Mouse (Mus musculus): ENCODE data around the gene Epo. TPM values are rescaled to one million over a fixed set of nuclear protein-coding genes. Genes with fewer than 3 reads are reported as not detected.

Gene Epo
- polyA plus RNA-seq, 1 experiment from 2014 or later: not detected

DNA sequence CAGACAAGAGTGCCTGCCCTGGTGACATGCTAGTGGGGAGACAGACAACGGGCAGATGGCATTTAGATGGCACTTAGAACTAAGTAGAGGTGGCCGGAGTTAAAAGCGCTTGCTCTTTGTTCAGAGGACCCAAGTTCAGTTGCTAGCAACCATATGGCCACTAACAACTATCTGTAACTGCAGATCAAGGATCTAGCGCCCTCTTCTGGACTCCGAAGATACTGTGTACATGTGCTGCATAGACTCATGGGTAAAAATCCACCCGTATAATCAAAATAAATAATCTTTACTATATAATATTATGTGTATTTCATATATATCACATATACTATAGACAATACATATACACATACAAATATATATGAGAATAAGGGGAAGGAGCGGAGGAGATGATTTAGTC lies 45.4 kb downstream of the Epo start:
- H3K36me3 ChIP-seq (ENCODE audit: control insufficient read depth, insufficient read depth, low read length): no peaks in the 10 kb centered on the region
- no peak overlapping the region for H3K27ac ChIP-seq (replicated peaks in 1 of 2; ENCODE audit: control insufficient read depth in 1 of 2, insufficient read depth in 1 of 2, low read depth in 2 of 2, low read length in 2 of 2)
- no peak for ATAC-seq (ENCODE audit: insufficient number of reproducible peaks, insufficient read depth, low FRiP score, low read depth)
- 80% methylated on average over 7 of the region's 7 CpGs for WGBS
- no peaks in the 10 kb centered on the region for H3K9me3 ChIP-seq (ENCODE audit: control insufficient read depth, low read length)
- H3K4me2 ChIP-seq (ENCODE audit: low read length): no peak overlapping the region
- peaks cover 44% of the 10 kb centered on the region for H3K27me3 ChIP-seq (ENCODE audit: control insufficient read depth, insufficient read depth, low read length)
- no peak overlapping the region for H3K4me3 ChIP-seq (ENCODE audit: control insufficient read depth in 1 of 2, insufficient read depth in 1 of 2, low read depth in 1 of 2, low read length in 2 of 2)
- H3K9ac ChIP-seq (ENCODE audit: low read length): no peak overlapping the region
- H3K4me1 ChIP-seq (ENCODE audit: control insufficient read depth in 2 of 2, insufficient read depth in 2 of 2, low read length in 2 of 2): peaks cover 0 to 2% of the 10 kb centered on the region in 2 experiments; a peak in 1 of 4 replicates

DNA sequence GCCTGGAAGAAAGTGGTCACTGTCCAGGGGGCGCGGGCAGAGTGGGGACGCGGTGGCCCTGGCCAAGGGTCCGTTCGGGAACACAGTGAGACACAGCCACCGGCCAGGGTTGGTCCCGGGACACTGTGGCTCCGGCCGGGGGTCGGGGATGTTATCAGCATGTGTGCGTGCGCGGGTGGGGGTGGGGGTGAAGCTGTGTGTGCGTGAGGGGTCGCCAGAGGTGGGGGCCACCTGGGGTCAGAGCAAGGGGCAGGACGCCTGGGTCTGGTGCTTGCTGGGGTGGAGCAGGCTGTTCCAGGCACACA lies 47.2 kb downstream of the Epo start:
- Histone ChIP-seq H3K4me1 (ENCODE audit: control insufficient read depth in 2 of 2, insufficient read depth in 2 of 2, low read length in 2 of 2) (peaks cover 0 to 4% of the 10 kb centered on the region in 2 experiments; a peak in 1 of 4 replicates), H3K36me3 (ENCODE audit: control insufficient read depth, insufficient read depth, low read length) (no peaks in the 10 kb centered on the region), H3K27ac (replicated peaks in 1 of 2; ENCODE audit: control insufficient read depth in 1 of 2, insufficient read depth in 1 of 2, low read depth in 2 of 2, low read length in 2 of 2) (no peak overlapping the region), H3K9ac (ENCODE audit: low read length) (no peak overlapping the region), H3K4me2 (ENCODE audit: low read length) (peak overlapping the region; percentile 44), H3K4me3 (ENCODE audit: control insufficient read depth in 1 of 2, insufficient read depth in 1 of 2, low read depth in 1 of 2, low read length in 2 of 2) (peak overlapping the region in 1 of 2 experiments; percentile 9; a peak in 1 of 4 replicates), H3K9me3 (ENCODE audit: control insufficient read depth, low read length) (no peaks in the 10 kb centered on the region), H3K27me3 (ENCODE audit: control insufficient read depth, insufficient read depth, low read length) (peaks cover 44% of the 10 kb centered on the region)
- WGBS: 3% methylated on average over 17 of the region's 17 CpGs
- ATAC-seq (ENCODE audit: insufficient number of reproducible peaks, insufficient read depth, low FRiP score, low read depth): no peak

DNA sequence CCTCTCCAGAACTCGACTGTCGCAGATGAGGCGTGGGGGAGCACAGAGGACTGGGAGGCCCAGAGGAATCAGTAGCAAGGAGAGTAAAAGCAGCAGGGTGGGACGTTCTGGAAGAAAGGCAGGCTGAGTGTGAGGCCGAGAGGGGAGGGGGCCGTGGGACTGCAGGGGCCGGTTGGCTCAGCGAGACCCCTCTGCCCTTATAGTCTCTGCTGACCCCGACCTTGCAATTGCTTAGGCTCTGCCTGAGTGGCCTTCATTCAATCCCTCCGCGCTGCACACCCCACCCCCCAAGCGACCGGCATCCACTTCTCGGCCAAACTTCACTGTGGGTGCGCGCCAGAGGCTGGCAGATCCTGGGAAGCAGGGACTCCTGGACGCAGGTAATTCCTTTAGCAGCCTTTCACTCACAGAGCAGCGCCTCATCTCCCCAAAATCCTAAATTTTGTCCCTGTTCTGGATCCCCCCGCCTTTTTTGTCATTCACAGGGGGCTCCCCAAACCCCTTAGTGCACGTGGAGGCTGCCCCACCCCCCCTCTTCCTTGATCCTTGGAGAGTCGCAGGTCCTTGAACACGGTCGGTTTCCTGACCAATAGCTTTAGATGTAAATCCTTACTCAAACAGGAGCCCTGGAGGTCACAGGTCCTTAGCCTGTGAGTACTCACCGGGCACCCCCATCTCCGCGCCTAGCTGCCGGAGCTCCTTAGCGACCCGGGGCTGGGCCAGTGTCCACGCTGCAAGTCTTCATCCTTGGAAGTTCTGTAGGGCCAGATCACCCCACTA lies 47.8 kb downstream of the Epo start:
- WGBS: 10% methylated on average over 30 of the region's 30 CpGs
- peaks cover 44% of the 10 kb centered on the region for H3K27me3 ChIP-seq (ENCODE audit: control insufficient read depth, insufficient read depth, low read length)
- no peaks in the 10 kb centered on the region for H3K9me3 ChIP-seq (ENCODE audit: control insufficient read depth, low read length)
- no peak overlapping the region for H3K27ac ChIP-seq (replicated peaks in 1 of 2; ENCODE audit: control insufficient read depth in 1 of 2, insufficient read depth in 1 of 2, low read depth in 2 of 2, low read length in 2 of 2)
- peaks cover 0 to 4% of the 10 kb centered on the region in 2 experiments; a peak in 1 of 4 replicates for H3K4me1 ChIP-seq (ENCODE audit: control insufficient read depth in 2 of 2, insufficient read depth in 2 of 2, low read length in 2 of 2)
- ATAC-seq (ENCODE audit: insufficient number of reproducible peaks, insufficient read depth, low FRiP score, low read depth): no peak
- H3K4me2 ChIP-seq (ENCODE audit: low read length): peak overlapping the region; percentile 44
- H3K36me3 ChIP-seq (ENCODE audit: control insufficient read depth, insufficient read depth, low read length): no peaks in the 10 kb centered on the region
- H3K9ac ChIP-seq (ENCODE audit: low read length): no peak overlapping the region
- peak overlapping the region in 1 of 2 experiments; percentile 9; a peak in 1 of 4 replicates for H3K4me3 ChIP-seq (ENCODE audit: control insufficient read depth in 1 of 2, insufficient read depth in 1 of 2, low read depth in 1 of 2, low read length in 2 of 2)

DNA sequence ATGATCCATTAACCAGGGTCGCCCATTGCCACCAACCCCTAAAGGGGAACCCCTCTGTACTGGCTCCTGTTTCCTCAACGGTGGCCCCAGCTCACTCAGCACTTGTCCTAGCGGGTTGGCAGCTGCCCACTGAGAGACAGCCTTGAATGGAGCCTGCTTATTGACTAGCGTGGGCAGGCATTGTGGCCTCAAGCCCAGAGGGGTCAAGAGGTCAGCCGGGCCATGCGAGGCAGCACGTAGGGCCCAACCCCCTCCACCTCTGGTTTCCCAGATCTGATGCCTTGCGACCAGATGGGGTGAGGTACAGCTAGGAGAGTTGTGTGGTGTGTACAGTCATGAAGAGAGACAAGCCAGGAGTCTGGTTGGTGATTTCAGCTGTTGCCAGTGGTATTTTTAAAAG lies 51.1 kb downstream of the Epo start:
- Histone ChIP-seq H3K4me1 (ENCODE audit: control insufficient read depth in 2 of 2, insufficient read depth in 2 of 2, low read length in 2 of 2) (peaks cover 0 to 4% of the 10 kb centered on the region in 2 experiments; a peak in 1 of 4 replicates), H3K9ac (ENCODE audit: low read length) (no peak overlapping the region), H3K27ac (replicated peaks in 1 of 2; ENCODE audit: control insufficient read depth in 1 of 2, insufficient read depth in 1 of 2, low read depth in 2 of 2, low read length in 2 of 2) (no peak overlapping the region), H3K9me3 (ENCODE audit: control insufficient read depth, low read length) (no peaks in the 10 kb centered on the region), H3K27me3 (ENCODE audit: control insufficient read depth, insufficient read depth, low read length) (peaks cover 37% of the 10 kb centered on the region), H3K36me3 (ENCODE audit: control insufficient read depth, insufficient read depth, low read length) (no peaks in the 10 kb centered on the region), H3K4me2 (ENCODE audit: low read length) (no peak overlapping the region), H3K4me3 (ENCODE audit: control insufficient read depth in 1 of 2, insufficient read depth in 1 of 2, low read depth in 1 of 2, low read length in 2 of 2) (no peak overlapping the region)
- 49% methylated on average over 8 of the region's 8 CpGs for WGBS
- no peak for ATAC-seq (ENCODE audit: insufficient number of reproducible peaks, insufficient read depth, low FRiP score, low read depth)

GRCm38 (mm10) chr5:137481138-137481537 lies 51.9 kb downstream of the Epo start:
- Histone ChIP-seq H3K27me3 (ENCODE audit: control insufficient read depth, insufficient read depth, low read length) (peaks cover 29% of the 10 kb centered on the region), H3K27ac (replicated peaks in 1 of 2; ENCODE audit: control insufficient read depth in 1 of 2, insufficient read depth in 1 of 2, low read depth in 2 of 2, low read length in 2 of 2) (no peak overlapping the region), H3K9me3 (ENCODE audit: control insufficient read depth, low read length) (no peaks in the 10 kb centered on the region), H3K36me3 (ENCODE audit: control insufficient read depth, insufficient read depth, low read length) (no peaks in the 10 kb centered on the region), H3K4me1 (ENCODE audit: control insufficient read depth in 2 of 2, insufficient read depth in 2 of 2, low read length in 2 of 2) (peaks cover 0 to 4% of the 10 kb centered on the region in 2 experiments; a peak in 1 of 4 replicates), H3K4me2 (ENCODE audit: low read length) (no peak overlapping the region), H3K9ac (ENCODE audit: low read length) (no peak overlapping the region), H3K4me3 (ENCODE audit: control insufficient read depth in 1 of 2, insufficient read depth in 1 of 2, low read depth in 1 of 2, low read length in 2 of 2) (no peak overlapping the region)
- no peak for ATAC-seq (ENCODE audit: insufficient number of reproducible peaks, insufficient read depth, low FRiP score, low read depth)

DNA sequence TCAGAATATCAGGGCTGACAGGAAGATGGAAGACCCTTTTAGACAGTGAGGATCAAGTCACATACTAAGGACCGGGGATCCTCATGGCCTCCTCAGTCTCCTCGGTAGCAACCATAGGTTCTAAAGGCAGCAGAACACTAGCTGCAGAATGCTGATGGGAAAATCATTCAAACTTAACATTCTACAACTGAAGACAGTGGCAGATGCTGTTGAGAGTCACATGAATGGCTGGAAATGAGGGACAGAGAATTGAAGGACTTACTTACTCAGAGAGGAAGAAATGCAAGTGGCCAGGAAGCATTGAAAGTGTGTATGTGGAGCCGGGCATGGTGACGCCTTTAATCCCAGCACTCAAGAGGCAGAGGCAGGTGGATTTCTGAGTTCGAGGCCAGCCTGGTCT lies 56.1 kb downstream of the Epo start, which contains the start of gene Zan:
Gene Zan (minus strand): TSS at position 101 of the 400 bp plus-strand sequence.
- no peaks in the 10 kb centered on the region for H3K27me3 ChIP-seq (ENCODE audit: control insufficient read depth, insufficient read depth, low read length)
- H3K27ac ChIP-seq (replicated peaks in 1 of 2; ENCODE audit: control insufficient read depth in 1 of 2, insufficient read depth in 1 of 2, low read depth in 2 of 2, low read length in 2 of 2): no peak within 1 kb of the TSS
- no peak within 1 kb of the TSS for H3K4me3 ChIP-seq (ENCODE audit: control insufficient read depth in 1 of 2, insufficient read depth in 1 of 2, low read depth in 1 of 2, low read length in 2 of 2)
- no peak within 1 kb of the TSS for H3K4me2 ChIP-seq (ENCODE audit: low read length)
- peaks cover 0 to 2% of the 10 kb centered on the region in 2 experiments; a peak in 1 of 4 replicates for H3K4me1 ChIP-seq (ENCODE audit: control insufficient read depth in 2 of 2, insufficient read depth in 2 of 2, low read length in 2 of 2)
- no peaks in the 10 kb centered on the region for H3K9me3 ChIP-seq (ENCODE audit: control insufficient read depth, low read length)
- WGBS: 78% methylated on average over 5 of the region's 5 CpGs
- ATAC-seq (ENCODE audit: insufficient number of reproducible peaks, insufficient read depth, low FRiP score, low read depth): no peak
- no peaks in the 10 kb centered on the region for H3K36me3 ChIP-seq (ENCODE audit: control insufficient read depth, insufficient read depth, low read length)
- H3K9ac ChIP-seq (ENCODE audit: low read length): no peak within 1 kb of the TSS

GRCm38 (mm10) chr5:137474351-137474750 lies 58.7 kb downstream of the Epo start:
- WGBS: 43% methylated on average over 2 of the region's 2 CpGs
- no peaks in the 10 kb centered on the region for H3K9me3 ChIP-seq (ENCODE audit: control insufficient read depth, low read length)
- no peak overlapping the region for H3K9ac ChIP-seq (ENCODE audit: low read length)
- H3K27ac ChIP-seq (replicated peaks in 1 of 2; ENCODE audit: control insufficient read depth in 1 of 2, insufficient read depth in 1 of 2, low read depth in 2 of 2, low read length in 2 of 2): no peak overlapping the region
- H3K4me2 ChIP-seq (ENCODE audit: low read length): no peak overlapping the region
- no peaks in the 10 kb centered on the region for H3K4me1 ChIP-seq (ENCODE audit: control insufficient read depth in 2 of 2, insufficient read depth in 2 of 2, low read length in 2 of 2)
- ATAC-seq (ENCODE audit: insufficient number of reproducible peaks, insufficient read depth, low FRiP score, low read depth): no peak
- H3K27me3 ChIP-seq (ENCODE audit: control insufficient read depth, insufficient read depth, low read length): no peaks in the 10 kb centered on the region
- no peak overlapping the region for H3K4me3 ChIP-seq (ENCODE audit: control insufficient read depth in 1 of 2, insufficient read depth in 1 of 2, low read depth in 1 of 2, low read length in 2 of 2)
- H3K36me3 ChIP-seq (ENCODE audit: control insufficient read depth, insufficient read depth, low read length): no peaks in the 10 kb centered on the region

Measured in heart, embryonic 14.5 days (tissue).